8 mouse cellular contexts compared by ENCODE assay signal in the genomic region with DNA sequence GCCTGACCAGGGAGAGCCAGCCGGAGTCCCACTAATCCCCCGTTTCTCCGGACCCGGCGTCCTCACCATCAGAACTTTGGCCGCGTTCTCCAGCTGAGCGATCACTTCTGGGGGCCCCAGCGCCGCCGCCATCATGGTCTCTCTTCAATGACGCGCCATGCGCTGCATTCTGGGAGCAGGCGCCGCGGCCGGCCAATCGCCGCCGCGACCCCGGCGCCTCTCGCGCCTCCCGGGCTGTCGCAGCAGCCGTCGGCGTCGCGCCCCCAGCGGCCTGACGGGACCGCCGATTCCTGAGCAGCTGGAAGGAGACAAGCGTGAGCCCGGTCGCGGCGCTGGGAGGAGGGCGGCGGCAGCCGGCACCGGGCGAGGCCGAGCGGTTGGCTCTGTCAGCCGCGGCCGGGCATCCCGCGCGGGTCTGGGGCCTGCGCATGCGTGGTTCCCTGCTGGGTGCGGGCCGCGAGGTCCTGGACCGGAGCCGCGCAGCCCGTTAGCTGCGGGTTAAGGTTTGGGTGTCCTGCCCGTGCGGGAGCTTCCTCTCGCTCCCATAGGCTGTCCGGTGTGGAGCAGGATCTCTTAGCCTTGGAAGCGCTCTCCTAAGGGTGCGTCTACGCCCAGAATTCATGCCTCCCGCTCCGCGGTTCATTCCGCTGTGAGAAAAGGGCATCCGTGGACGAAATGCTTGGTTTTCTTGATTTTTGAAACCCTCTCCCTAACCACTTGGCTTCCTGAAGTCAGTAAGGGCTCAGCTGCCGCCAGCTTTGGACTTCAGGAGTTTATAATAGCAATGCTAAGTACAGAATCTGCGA. TPM values are rescaled to one million over a fixed set of nuclear protein-coding genes. Genes with fewer than 3 reads are reported as not detected.
DNase-seq lines count a peak whose midpoint lies in the region; ATAC-seq lines count a peak whose summit lies in the region.

A gene (minus strand): TSS at position 609 of the 806 bp plus-strand sequence.

- no peaks in the 10 kb centered on the region for H3K36me3 ChIP-seq in hindbrain, embryonic 15.5 days

- ATAC-seq in hindbrain, embryonic 15.5 days (ENCODE audit: low FRiP score, low read depth), result peak; percentile 97

- H3K4me1 ChIP-seq in hindbrain, embryonic 15.5 days (replicated peaks), result peaks cover 31% of the 10 kb centered on the region

- H3K27me3 ChIP-seq in hindbrain, embryonic 15.5 days, result no peaks in the 10 kb centered on the region

- peak within 1 kb of the TSS; percentile 76 for H3K4me3 ChIP-seq in hindbrain, embryonic 15.5 days

- DNase-seq in WW6 (ENCODE audit: low read depth, low spot score), result peak; percentile 53
- peak; percentile 89 for DNase-seq in cerebellum, postnatal 36 days
- peak; percentile 84 to 86 for DNase-seq in frontal cortex, postnatal 36 days (ENCODE audit: low spot score in 2 of 2)
- DNase-seq in left cerebral cortex, adult 11 months (ENCODE audit: low spot score), result peak; percentile 63
- DNase-seq in lung, postnatal 36 days, result peak; percentile 82
- DNase-seq in retina, embryonic 14.5 days (ENCODE audit: low spot score), result peak; percentile 90
- peak; percentile 80 to 85 for DNase-seq in thymus, postnatal 36 days

- peak within 1 kb of the TSS; percentile 97 for H3K27ac ChIP-seq in hindbrain, embryonic 15.5 days (replicated peaks)

- H3K4me2 ChIP-seq in hindbrain, embryonic 15.5 days, result peak within 1 kb of the TSS; percentile 96

- H3K9ac ChIP-seq in hindbrain, embryonic 15.5 days, result peak within 1 kb of the TSS; percentile 78

- WGBS in hindbrain, embryonic 15.5 days, result under 1% methylated on average over 80 of the region's 80 CpGs

- H3K9me3 ChIP-seq in hindbrain, embryonic 15.5 days, result no peaks in the 10 kb centered on the region

RNA-seq across cellular contexts. Expression of the gene that starts here (rescaled TPM):
- 11.6 and 12.3 TPM in 2 replicates for polyA plus RNA-seq in hindbrain, embryonic 15.5 days (2015; fragmentation: Nextera tagmentation; extraction: Ambion mirVana)

Comparison
In these comparisons a context has a peak if more than half of its experiments do, and no peak if none do; other contexts are left out.
1. Peak in every context shown above with its lines: DNase-seq, ATAC-seq, H3K4me3 ChIP-seq and H3K27ac ChIP-seq.